Mouse (Mus musculus) neural tube, postnatal 0 days (tissue): ENCODE measurements around the gene Lrrc3b. TPM values are rescaled to one million over a fixed set of nuclear protein-coding genes. Genes with fewer than 3 reads are reported as not detected.

Experiments used
- polyA plus RNA-seq: library from polyadenylated mRNA; unstranded; fragments of >200 nt; fragmentation: Nextera tagmentation; extraction: Ambion mirVana; gene quantifications from 2 replicates; pipeline ENCODE4 v1.2.1, GENCODE M21; 2015

The Lrrc3b gene
- polyA plus RNA-seq, result 38.4 and 46.4 TPM in 2 replicates

GRCm38 (mm10) chr14:15438485-15439157 is at the start of gene Lrrc3b:
Gene Lrrc3b (minus strand): TSS chr14:15438987.

